Mouse (Mus musculus): ENCODE measurements around the gene Phf23.

DNA sequence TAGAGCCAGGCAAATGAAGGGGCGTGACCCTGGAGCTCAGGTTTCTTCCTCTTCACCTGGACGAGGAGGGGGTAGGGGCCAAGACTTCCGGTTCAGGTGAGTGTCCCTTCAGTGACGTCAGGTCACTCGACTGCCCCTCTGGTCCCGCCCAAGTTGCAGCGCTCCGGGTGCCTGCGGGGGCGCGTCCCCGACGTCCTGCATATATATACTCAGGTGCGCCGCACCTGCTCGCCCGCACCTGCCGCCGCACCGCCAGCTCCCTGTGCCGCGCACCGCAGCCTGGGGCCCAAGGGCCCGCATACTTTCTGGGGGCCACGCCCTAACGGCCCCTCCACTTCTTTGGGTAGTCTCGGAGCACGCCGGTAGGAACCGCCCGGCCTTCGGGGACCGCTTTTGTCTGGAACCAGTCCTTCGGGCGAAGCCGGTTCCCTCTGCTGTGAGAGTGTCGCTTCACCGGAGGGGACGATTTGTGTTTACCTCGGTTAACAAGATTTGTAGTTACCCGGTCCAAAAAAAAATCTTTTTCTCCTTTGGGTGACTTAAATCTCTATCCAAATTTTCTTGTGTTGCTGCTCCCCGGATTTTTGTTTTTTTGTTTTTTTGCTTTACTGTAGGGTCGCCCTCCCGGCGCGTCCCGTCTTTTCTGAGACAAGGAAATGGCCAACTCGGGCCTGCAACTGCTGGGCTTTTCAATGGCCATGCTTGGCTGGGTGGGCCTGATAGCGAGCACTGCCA is 30.1 kb upstream of the Phf23 start:
- TF ChIP-seq CTCF (conservative IDR thresholded peaks at IDR 0.05; ENCODE audit: low read length) (no peak), NANOG (IDR thresholded peaks at IDR 0.05; ENCODE audit: borderline replicate concordance, low read length) (no peak), POU5F1 (IDR thresholded peaks at IDR 0.05; ENCODE audit: borderline replicate concordance, low read length) (no peak)

Measured in E14TG2a.4 (cell line).